Mouse (Mus musculus): ENCODE data around the gene Inca1.

Inca1 gene

DNA sequence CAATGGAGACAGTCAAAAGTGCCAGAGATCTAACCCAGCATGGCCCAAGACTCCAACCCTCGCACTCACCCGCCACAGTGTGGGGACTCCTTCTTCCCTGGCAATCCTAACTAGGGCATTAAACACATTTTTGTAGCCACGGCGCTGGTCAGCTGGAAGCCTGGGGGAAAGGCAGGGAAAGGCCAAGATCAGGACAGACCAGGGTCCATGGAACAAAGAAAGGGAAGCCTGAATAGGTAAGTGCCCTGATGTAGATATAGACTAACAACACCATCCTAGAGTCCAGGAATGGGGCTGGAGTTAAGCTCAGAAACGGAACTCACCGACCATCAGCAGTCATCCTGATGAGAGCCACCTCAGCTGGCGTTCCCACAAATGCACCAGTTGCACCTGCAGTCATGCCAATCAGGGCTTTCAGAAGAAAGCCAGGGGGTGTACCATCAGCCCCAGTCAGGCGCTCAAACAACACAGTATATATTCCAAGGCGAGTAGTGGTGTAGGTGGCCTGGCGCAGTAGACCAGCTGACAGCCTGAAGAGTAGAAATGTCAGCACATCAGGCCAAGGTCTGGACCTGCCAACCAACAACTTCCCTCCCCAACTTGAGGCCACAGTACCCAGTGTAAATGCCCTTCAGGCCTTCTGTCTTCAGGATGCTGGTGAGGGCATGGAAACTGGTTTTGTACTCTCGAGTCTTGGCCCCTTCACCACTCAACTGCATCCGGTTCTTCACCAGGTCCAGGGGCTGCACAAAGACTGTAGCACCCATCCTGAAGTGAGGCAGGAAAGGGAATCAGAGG lies 54.3 kb downstream of the Inca1 start:
- ChIA-PET POLR2A (interaction anchor here in 2 of 4 experiments (0.7 to 23.0 kb wide), 22 partner anchors 8 to 665 kb away, joined by 3 to 737 read pairs (median 6); partner anchors contain the start of genes 4930544D05Rik (in 2 of the 2), Pfn1 (in 2 of the 2), Spag7 (in 2 of the 2) and Arrb2 (in 1 of the 2)), CTCF (no interaction called here)

DNA sequence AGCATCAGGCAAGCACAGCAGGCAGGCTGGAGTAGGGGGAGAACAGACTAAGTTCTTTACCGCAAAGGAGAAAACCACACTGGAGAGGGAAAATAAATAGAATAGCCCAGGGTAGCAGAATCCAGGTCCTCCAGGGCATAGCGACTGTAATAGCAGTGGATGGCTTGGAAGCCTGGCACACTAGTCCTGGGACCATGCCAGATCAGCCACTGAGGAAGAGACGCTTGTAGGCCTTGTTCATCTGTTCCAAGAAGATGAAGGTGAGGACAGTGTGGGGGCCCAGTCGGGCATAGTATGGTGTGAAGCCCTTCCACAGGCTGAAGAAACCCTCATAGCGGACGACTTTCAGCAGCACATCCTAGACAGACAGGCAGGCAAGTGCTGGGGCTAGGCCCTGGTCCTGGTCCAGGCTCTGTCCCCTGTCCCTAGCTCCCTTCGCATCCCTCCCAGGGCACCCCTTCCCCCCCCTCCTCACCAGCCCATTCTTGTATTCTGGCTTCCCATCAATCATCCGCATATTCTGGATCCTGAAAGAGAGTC lies 55.3 kb downstream of the Inca1 start:
- ChIA-PET POLR2A (interaction anchor here in 3 of 4 experiments (0.6 to 23.0 kb wide), 14 partner anchors 9 to 345 kb away, joined by 3 to 737 read pairs (median 4); partner anchors contain the start of genes Spag7 (in 2 of the 3), 4930544D05Rik (in 1 of the 3), Eno3 (in 1 of the 3) and Inca1 (in 1 of the 3)), CTCF (no interaction called here)

DNA sequence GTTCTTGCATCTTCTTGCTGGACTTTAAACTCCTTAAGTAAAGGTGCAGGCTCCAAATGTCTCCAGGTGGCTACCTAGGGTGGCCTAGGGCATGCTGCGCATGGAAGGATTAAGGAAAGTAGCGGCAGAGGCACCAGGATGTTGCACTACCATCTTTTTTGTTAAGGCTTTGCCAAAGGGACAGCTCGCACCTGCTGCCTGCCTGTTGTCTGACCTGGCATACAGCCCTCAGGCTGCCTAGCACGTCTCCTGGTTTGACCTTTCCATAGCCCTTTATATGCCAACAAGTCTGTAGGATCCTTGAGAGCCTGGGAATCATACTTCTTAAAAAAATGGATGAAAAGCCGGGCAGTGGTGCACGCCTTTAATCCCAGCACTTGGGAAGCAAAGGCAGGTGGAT lies 56.9 kb downstream of the Inca1 start:
- ChIA-PET POLR2A (interaction anchor here in 3 of 4 experiments (0.8 to 23.0 kb wide), 4 partner anchors 9 to 26 kb away, joined by 3 to 710 read pairs (median 10); partner anchors contain the start of genes Spag7 (in 2 of the 3), Eno3 (in 1 of the 3) and Pfn1 (in 1 of the 3)), CTCF (no interaction called here)

DNA sequence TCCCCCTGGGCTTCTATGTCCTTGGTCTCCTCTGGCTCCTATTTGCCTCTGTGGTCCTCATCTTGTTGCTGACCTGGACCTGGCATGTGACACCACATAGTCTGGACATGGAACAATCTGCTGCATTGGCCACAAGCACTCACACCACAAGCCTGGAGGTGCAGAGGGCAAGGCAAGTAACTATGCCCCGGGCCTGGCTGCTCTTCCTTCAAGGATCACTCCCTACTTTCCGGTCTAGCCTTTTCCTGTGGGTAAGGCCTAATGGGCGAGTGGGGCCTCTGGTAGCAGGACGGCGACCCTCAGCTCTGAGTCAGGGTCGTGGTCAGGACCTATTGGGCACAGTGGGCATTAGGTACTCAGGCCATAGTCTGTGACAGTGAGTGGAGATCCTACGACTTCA lies 58.7 kb downstream of the Inca1 start:
- POLR2A ChIA-PET, result interaction anchor here in 3 of 4 experiments (0.6 to 23.0 kb wide), 6 partner anchors 15 to 1671 kb away, joined by 3 to 710 read pairs (median 4); partner anchors contain the start of genes Spag7 (in 2 of the 3), Eno3 (in 1 of the 3) and Pfn1 (in 1 of the 3)
- CTCF ChIA-PET, result interaction anchor here in 1 of 4 experiments (1.0 kb wide), 1 partner anchor 18 kb away, joined by 3 read pairs; no protein-coding TSS in a partner anchor

DNA sequence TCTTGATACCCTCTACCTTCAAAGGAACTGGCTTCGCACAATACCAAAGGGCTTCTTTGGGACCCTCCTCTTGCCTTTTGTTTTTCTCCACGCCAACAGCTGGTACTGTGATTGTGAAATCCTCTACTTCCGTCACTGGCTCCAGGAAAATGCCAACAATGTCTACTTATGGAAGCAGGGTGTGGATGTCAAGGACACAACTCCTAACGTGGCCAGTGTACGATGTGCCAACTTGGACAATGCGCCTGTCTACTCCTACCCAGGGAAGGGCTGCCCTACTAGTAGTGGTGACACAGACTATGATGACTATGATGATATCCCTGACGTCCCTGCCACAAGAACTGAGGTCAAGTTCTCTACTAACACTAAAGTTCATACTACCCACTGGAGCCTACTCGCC lies 60.0 kb downstream of the Inca1 start:
- ChIA-PET POLR2A (interaction anchor here (0.8 to 2.4 kb wide), 10 partner anchors 9 to 86 kb away, joined by 3 to 10 read pairs (median 4); partner anchors contain the start of gene Spag7 (in 1 of the 4)), CTCF (interaction anchor here in 2 of 4 experiments (0.7 to 1.9 kb wide), 5 partner anchors 10 to 116 kb away, joined by 3 to 8 read pairs (median 4); no protein-coding TSS in a partner anchor)

DNA sequence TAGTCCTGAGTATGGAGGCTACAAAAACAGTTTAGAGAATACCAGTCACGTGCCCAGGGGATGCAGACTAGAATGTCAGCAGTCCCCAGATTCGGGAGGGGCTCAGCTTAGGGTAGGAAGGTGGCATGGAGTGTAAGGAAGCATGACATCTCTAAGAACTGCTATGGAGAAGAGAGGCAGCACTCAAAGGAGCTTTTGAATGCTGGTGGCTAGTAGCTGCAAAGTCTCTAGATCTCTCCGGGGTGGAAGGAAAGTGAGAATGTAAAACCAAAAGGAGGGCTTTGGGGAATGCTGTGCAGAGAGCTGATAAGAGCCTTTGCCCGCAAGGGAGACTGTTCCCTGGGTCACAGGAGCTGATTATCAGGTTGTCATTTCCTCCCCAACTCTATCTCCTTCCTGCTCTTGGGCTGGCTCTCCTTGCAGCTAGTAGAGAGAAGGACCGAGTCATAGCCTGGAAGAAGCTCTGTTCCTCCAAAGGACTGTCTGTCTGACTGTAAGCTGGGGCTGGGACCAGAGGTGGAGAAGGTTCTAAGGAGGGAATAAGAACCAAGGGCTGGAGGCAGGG lies 61.2 kb downstream of the Inca1 start, which contains the start of gene Gp1ba:
Gene Gp1ba, plus strand, starts transcription at position 409 of the 565 bp plus-strand sequence.
- ChIA-PET POLR2A (interaction anchor here (0.6 to 2.4 kb wide), 20 partner anchors 8 to 179 kb away, joined by 3 to 18 read pairs (median 4); partner anchors contain the start of genes Rnf167 (in 4 of the 4), Slc25a11 (in 4 of the 4), Spag7 (in 2 of the 4) and 4930544D05Rik (in 1 of the 4)), CTCF (interaction anchor here in 2 of 4 experiments (0.6 to 1.9 kb wide), 6 partner anchors 9 to 156 kb away, joined by 3 to 8 read pairs (median 4); no protein-coding TSS in a partner anchor)

Data from embryonic stem cell, embryonic (primary cell).